Comparison of ENCODE assay signal across 8 mouse cellular contexts in genomic region chr2:155728742-155729141, GRCm38 (mm10). TPM values are rescaled to one million over a fixed set of nuclear protein-coding genes. Genes with fewer than 3 reads are reported as not detected.
A peak's percentile ranks its signal among the peaks of the same experiment; 100 is the strongest.
DNase-seq lines count a peak whose midpoint lies in the region; ATAC-seq and TF ChIP-seq lines count a peak whose summit lies in the region.

No protein-coding gene starts in this region.

- H3K4me3 ChIP-seq in layer of hippocampus, adult 2 months: peak overlapping the region; percentile 81
- peak overlapping the region; percentile 93 for H3K4me3 ChIP-seq in embryonic facial prominence, embryonic 11.5 days (ENCODE audit: low read depth, low read length)
- peak overlapping the region; percentile 88 for H3K4me3 ChIP-seq in hindbrain, postnatal 0 days (ENCODE audit: low read length)
- peak overlapping the region; percentile 94 for H3K4me3 ChIP-seq in neural tube, embryonic 12.5 days

- H3K36me3 ChIP-seq in embryonic facial prominence, embryonic 11.5 days (replicated peaks; ENCODE audit: control insufficient read depth, insufficient read depth, low read depth, low read length): no peaks in the 10 kb centered on the region
- H3K36me3 ChIP-seq in hindbrain, postnatal 0 days (ENCODE audit: insufficient read depth, low read length): no peaks in the 10 kb centered on the region
- H3K36me3 ChIP-seq in neural tube, embryonic 12.5 days: peaks cover 8% of the 10 kb centered on the region

- no peaks in the 10 kb centered on the region for H3K9me3 ChIP-seq in embryonic facial prominence, embryonic 11.5 days (replicated peaks; ENCODE audit: control insufficient read depth, low read length)
- H3K9me3 ChIP-seq in hindbrain, postnatal 0 days (ENCODE audit: low read length): no peaks in the 10 kb centered on the region
- H3K9me3 ChIP-seq in neural tube, embryonic 12.5 days: no peaks in the 10 kb centered on the region

- peaks cover 2% of the 10 kb centered on the region; the same call in 1 of the 2 replicates for H3K4me1 ChIP-seq in embryonic facial prominence, embryonic 11.5 days (ENCODE audit: control insufficient read depth, insufficient read depth, low read length)
- H3K4me1 ChIP-seq in hindbrain, postnatal 0 days (ENCODE audit: insufficient read depth, low read length): no peaks in the 10 kb centered on the region
- H3K4me1 ChIP-seq in neural tube, embryonic 12.5 days: peaks cover 7% of the 10 kb centered on the region

- no peak for ATAC-seq in embryonic facial prominence, embryonic 11.5 days (replicated peaks; ENCODE audit: insufficient number of reproducible peaks, low FRiP score, low TSS enrichment, low read depth)
- 0 out of 2 replicates have a peak, but pooled peaks have one; percentile 16 for ATAC-seq in hindbrain, postnatal 0 days
- peak; percentile 34; the same call in 1 of the 2 replicates for ATAC-seq in neural tube, embryonic 12.5 days (ENCODE audit: low FRiP score, low read depth)
- no peak for ATAC-seq in activated CD4-positive, CD25-positive, alpha-beta regulatory T cell, adult 4 months

- no peaks in the 10 kb centered on the region for H3K27me3 ChIP-seq in embryonic facial prominence, embryonic 11.5 days (ENCODE audit: control insufficient read depth, insufficient read depth, low read length)
- H3K27me3 ChIP-seq in hindbrain, postnatal 0 days (ENCODE audit: insufficient read depth, low read length): no peaks in the 10 kb centered on the region
- no peaks in the 10 kb centered on the region for H3K27me3 ChIP-seq in neural tube, embryonic 12.5 days (replicated peaks)

- DNase-seq in layer of hippocampus, adult 2 months (ENCODE audit: low spot score in 2 of 2): no peak
- DNase-seq in layer of hippocampus, postnatal 10 days (ENCODE audit: low spot score in 2 of 2): no peak
- DNase-seq in embryonic facial prominence, embryonic 11.5 days (ENCODE audit: low spot score): no peak
- no peak for DNase-seq in hindbrain, postnatal 0 days (ENCODE audit: low spot score)
- no peak for DNase-seq in layer of hippocampus, adult 9-10 months (ENCODE audit: low spot score)
- no peak for DNase-seq in gastrocnemius, postnatal 4 days (ENCODE audit: low spot score in 2 of 2)

- WGBS in embryonic facial prominence, embryonic 11.5 days: 8% methylated on average over 15 of the region's 15 CpGs
- WGBS in hindbrain, postnatal 0 days: 6% methylated on average over 15 of the region's 15 CpGs
- WGBS in neural tube, embryonic 12.5 days: 4% methylated on average over 15 of the region's 15 CpGs

- H3K27ac ChIP-seq in layer of hippocampus, adult 2 months: peak overlapping the region; percentile 88
- no peak overlapping the region for H3K27ac ChIP-seq in embryonic facial prominence, embryonic 11.5 days (replicated peaks; ENCODE audit: low read depth, low read length)
- peak overlapping the region; percentile 48; the same call in 1 of the 2 replicates for H3K27ac ChIP-seq in hindbrain, postnatal 0 days
- H3K27ac ChIP-seq in neural tube, embryonic 12.5 days: no peak overlapping the region

- peak overlapping the region; percentile 90 for H3K4me2 ChIP-seq in embryonic facial prominence, embryonic 11.5 days (ENCODE audit: low read depth, low read length)
- H3K4me2 ChIP-seq in hindbrain, postnatal 0 days (ENCODE audit: low read depth, low read length): peak overlapping the region; percentile 93
- peak overlapping the region; percentile 96 for H3K4me2 ChIP-seq in neural tube, embryonic 12.5 days (replicated peaks)

- no peak for TF ChIP-seq CTCF in layer of hippocampus, adult 2 months (conservative IDR thresholded peaks at IDR 0.05)
- TF ChIP-seq CTCF in hindbrain, postnatal 0 days (IDR thresholded peaks at IDR 0.05; ENCODE audit: low read depth): no peak

- peak overlapping the region; percentile 73 for H3K9ac ChIP-seq in embryonic facial prominence, embryonic 11.5 days (replicated peaks; ENCODE audit: low read length)
- peak overlapping the region; percentile 82 for H3K9ac ChIP-seq in hindbrain, postnatal 0 days (replicated peaks; ENCODE audit: low read length)
- H3K9ac ChIP-seq in neural tube, embryonic 12.5 days: peak overlapping the region; percentile 79

RNA-seq across cellular contexts. Expression of gene Edem2, which starts 0.5 kb away (rescaled TPM):
- total RNA-seq in layer of hippocampus, adult 2 months (2021): 10 to 100 TPM; 23.6 to 24.8 TPM
- total RNA-seq in layer of hippocampus, postnatal 10 days (2021): 10 to 100 TPM; 19.1 to 20.9 TPM
- 22.7 and 28.9 TPM in 2 replicates for polyA plus RNA-seq in embryonic facial prominence, embryonic 11.5 days (2014; fragmentation: Nextera tagmentation; extraction: Ambion mirVana)
- 32.0 and 40.7 TPM in 2 replicates for total RNA-seq in hindbrain, postnatal 0 days (2014; rRNA removed)
- polyA plus RNA-seq in hindbrain, postnatal 0 days (2015; fragmentation: Nextera tagmentation; extraction: Ambion mirVana): 27.9 and 35.2 TPM in 2 replicates
- 37.4 and 39.6 TPM in 2 replicates for polyA plus RNA-seq in neural tube, embryonic 12.5 days (2016; fragmentation: Nextera tagmentation; extraction: Ambion mirVana)
- polyA plus RNA-seq in activated CD4-positive, CD25-positive, alpha-beta regulatory T cell, adult 4 months (2017; shearing (Covaris generic)): 10 to 100 TPM; 39.9 to 45.0 TPM
- 10 to 100 TPM; 12.4 to 13.3 TPM for total RNA-seq in gastrocnemius, postnatal 4 days (2021)

RNA-seq across cellular contexts. Expression of gene Gm17581, which starts 6.9 kb away (rescaled TPM):
- total RNA-seq in layer of hippocampus, adult 2 months (2021): not detected
- total RNA-seq in layer of hippocampus, postnatal 10 days (2021): not detected
- not detected in 2 replicates for polyA plus RNA-seq in embryonic facial prominence, embryonic 11.5 days (2014; fragmentation: Nextera tagmentation; extraction: Ambion mirVana)
- not detected in 2 replicates for total RNA-seq in hindbrain, postnatal 0 days (2014; rRNA removed)
- polyA plus RNA-seq in hindbrain, postnatal 0 days (2015; fragmentation: Nextera tagmentation; extraction: Ambion mirVana): not detected in 2 replicates
- not detected in 2 replicates for polyA plus RNA-seq in neural tube, embryonic 12.5 days (2016; fragmentation: Nextera tagmentation; extraction: Ambion mirVana)
- not detected for polyA plus RNA-seq in activated CD4-positive, CD25-positive, alpha-beta regulatory T cell, adult 4 months (2017; shearing (Covaris generic))
- not detected for total RNA-seq in gastrocnemius, postnatal 4 days (2021)

RNA-seq across cellular contexts. Expression of gene Procr, which starts 22.2 kb away (rescaled TPM):
- total RNA-seq in layer of hippocampus, adult 2 months (2021): under 1 TPM; 0.81 to 0.97 TPM
- total RNA-seq in layer of hippocampus, postnatal 10 days (2021): 1 to 10 TPM; 2.1 to 3.2 TPM
- 2.7 and 2.8 TPM in 2 replicates for polyA plus RNA-seq in embryonic facial prominence, embryonic 11.5 days (2014; fragmentation: Nextera tagmentation; extraction: Ambion mirVana)
- total RNA-seq in hindbrain, postnatal 0 days (2014; rRNA removed): 1.1 and 1.4 TPM in 2 replicates
- 1.6 and 2.6 TPM in 2 replicates for polyA plus RNA-seq in hindbrain, postnatal 0 days (2015; fragmentation: Nextera tagmentation; extraction: Ambion mirVana)
- 3.8 and 4.0 TPM in 2 replicates for polyA plus RNA-seq in neural tube, embryonic 12.5 days (2016; fragmentation: Nextera tagmentation; extraction: Ambion mirVana)
- not detected for polyA plus RNA-seq in activated CD4-positive, CD25-positive, alpha-beta regulatory T cell, adult 4 months (2017; shearing (Covaris generic))
- 10 to 100 TPM; 14.2 to 14.9 TPM for total RNA-seq in gastrocnemius, postnatal 4 days (2021)

RNA-seq across cellular contexts. Expression of gene Trpc4ap, which starts 36.6 kb away (rescaled TPM):
- 100 to 1,000 TPM; 159 to 164 TPM for total RNA-seq in layer of hippocampus, adult 2 months (2021)
- total RNA-seq in layer of hippocampus, postnatal 10 days (2021): 100 to 1,000 TPM; 143 to 149 TPM
- polyA plus RNA-seq in embryonic facial prominence, embryonic 11.5 days (2014; fragmentation: Nextera tagmentation; extraction: Ambion mirVana): 143 and 148 TPM in 2 replicates
- total RNA-seq in hindbrain, postnatal 0 days (2014; rRNA removed): 169 and 172 TPM in 2 replicates
- polyA plus RNA-seq in hindbrain, postnatal 0 days (2015; fragmentation: Nextera tagmentation; extraction: Ambion mirVana): 127 and 129 TPM in 2 replicates
- 187 and 188 TPM in 2 replicates for polyA plus RNA-seq in neural tube, embryonic 12.5 days (2016; fragmentation: Nextera tagmentation; extraction: Ambion mirVana)
- polyA plus RNA-seq in activated CD4-positive, CD25-positive, alpha-beta regulatory T cell, adult 4 months (2017; shearing (Covaris generic)): 10 to 100 TPM; 55.4 to 66.2 TPM
- 100 to 1,000 TPM; 104 to 109 TPM for total RNA-seq in gastrocnemius, postnatal 4 days (2021)

RNA-seq across cellular contexts. Expression of gene Mmp24, which starts 46.4 kb away (rescaled TPM):
- 10 to 100 TPM; 36.8 to 38.5 TPM for total RNA-seq in layer of hippocampus, adult 2 months (2021)
- 10 to 100 TPM; 64.1 to 67.5 TPM for total RNA-seq in layer of hippocampus, postnatal 10 days (2021)
- polyA plus RNA-seq in embryonic facial prominence, embryonic 11.5 days (2014; fragmentation: Nextera tagmentation; extraction: Ambion mirVana): 0.70 and 0.73 TPM in 2 replicates
- total RNA-seq in hindbrain, postnatal 0 days (2014; rRNA removed): 161 and 179 TPM in 2 replicates
- 12.2 and 12.4 TPM in 2 replicates for polyA plus RNA-seq in hindbrain, postnatal 0 days (2015; fragmentation: Nextera tagmentation; extraction: Ambion mirVana)
- polyA plus RNA-seq in neural tube, embryonic 12.5 days (2016; fragmentation: Nextera tagmentation; extraction: Ambion mirVana): 7.3 and 8.8 TPM in 2 replicates
- polyA plus RNA-seq in activated CD4-positive, CD25-positive, alpha-beta regulatory T cell, adult 4 months (2017; shearing (Covaris generic)): under 1 TPM in 1 of 2 experiments, not detected in 1; 0.11 TPM
- under 1 TPM; 0.05 TPM for total RNA-seq in gastrocnemius, postnatal 4 days (2021)

Comparison
In these comparisons a context has a peak if more than half of its experiments do, and no peak if none do; other contexts are left out.
1. H3K27ac ChIP-seq: peak in layer of hippocampus, adult 2 months (single experiment) and hindbrain, postnatal 0 days (single experiment); none in embryonic facial prominence, embryonic 11.5 days (single experiment) and neural tube, embryonic 12.5 days (single experiment).
2. ATAC-seq: peak in hindbrain, postnatal 0 days (single experiment) and neural tube, embryonic 12.5 days (single experiment); none in embryonic facial prominence, embryonic 11.5 days (single experiment) and activated CD4-positive, CD25-positive, alpha-beta regulatory T cell, adult 4 months (single experiment).
3. Peak in every context shown above with its lines, with median percentiles within 50 percentile points of each other: H3K4me3 ChIP-seq, H3K4me2 ChIP-seq and H3K9ac ChIP-seq.